Mouse (Mus musculus) myocyte (in vitro differentiated cells): ENCODE measurements around the gene Rpf2. TPM values are rescaled to one million over a fixed set of nuclear protein-coding genes. Genes with fewer than 3 reads are reported as not detected.
A peak's percentile ranks its signal among the peaks of the same experiment; 100 is the strongest.

Experiments
- H3K27me3 ChIP-seq: one replicate; pipeline ENCODE4 v1.6.1; 2011; ENCODE audit not compliant: control insufficient read depth, insufficient read depth, insufficient read length
- H3K36me3 ChIP-seq: one replicate; pipeline ENCODE4 v1.6.1; 2011; ENCODE audit not compliant: control insufficient read depth, insufficient read depth
- H3K4me2 ChIP-seq: one replicate; pipeline ENCODE4 v1.6.1; 2011; ENCODE audit warnings: low read depth, control low read depth
- H3K4me3 ChIP-seq: one replicate; pipeline ENCODE4 v1.5.1; 2011; ENCODE audit warnings: mild to moderate bottlenecking, control low read depth, moderate library complexity
- H3K79me2 ChIP-seq: one replicate; pipeline ENCODE4 v1.6.1; 2011; ENCODE audit not compliant: control insufficient read depth, insufficient read depth
- H3ac ChIP-seq: one replicate; pipeline ENCODE4 v1.6.1; 2011; ENCODE audit not compliant: control insufficient read depth, insufficient read length
- CEBPB ChIP-seq: IDR thresholded peaks from 2 replicates; pipeline ENCODE4 v1.6.1; 2011; ENCODE audit warnings: mild to moderate bottlenecking, moderate library complexity; ENCODE audit not compliant: poor library complexity, insufficient read depth, severe bottlenecking
- E2F4 ChIP-seq: IDR thresholded peaks from one replicate; pipeline ENCODE4 v1.6.1; 2011; ENCODE audit warnings: mild to moderate bottlenecking, control low read depth, moderate library complexity; ENCODE audit not compliant: insufficient read depth
- MAX ChIP-seq: IDR thresholded peaks from one replicate; pipeline ENCODE4 v1.6.1; 2011; ENCODE audit warnings: low read depth, mild to moderate bottlenecking, control low read depth
- MYOD1 ChIP-seq, 3 experiments: IDR thresholded peaks; one replicate each; pipeline ENCODE4 v1.6.1; 2011; ENCODE audit warnings: control low read depth in 2 of 3, low read depth in 2 of 3, mild to moderate bottlenecking in 2 of 3, moderate library complexity in 1 of 3; ENCODE audit not compliant: insufficient read length in 2 of 3, control insufficient read depth in 1 of 3
- MYOG ChIP-seq, 3 experiments: IDR thresholded peaks; one replicate each; pipeline ENCODE4 v1.6.1; 2011; ENCODE audit warnings: control low read depth in 2 of 3, low read depth in 2 of 3, mild to moderate bottlenecking in 2 of 3; ENCODE audit not compliant: insufficient read length in 2 of 3, control insufficient read depth in 1 of 3, insufficient read depth in 1 of 3
- POLR2A ChIP-seq: IDR thresholded peaks from one replicate; pipeline ENCODE4 v1.6.1; 2011; ENCODE audit warnings: low read depth, mild to moderate bottlenecking, control low read depth, moderate library complexity; ENCODE audit not compliant: insufficient read length
- POLR2AphosphoS2 ChIP-seq: IDR thresholded peaks from one replicate; pipeline ENCODE4 v1.6.1; 2011; ENCODE audit warnings: low read depth, control low read depth; ENCODE audit not compliant: insufficient read length
- REST ChIP-seq: IDR thresholded peaks from one replicate; pipeline ENCODE4 v1.6.1; 2011; ENCODE audit warnings: mild to moderate bottlenecking, control low read depth, moderate library complexity; ENCODE audit not compliant: insufficient read depth, insufficient read length
- SRF ChIP-seq: IDR thresholded peaks from one replicate; pipeline ENCODE4 v1.6.1; 2011; ENCODE audit warnings: low read depth; ENCODE audit not compliant: control insufficient read depth, insufficient read length
- TCF12 ChIP-seq: IDR thresholded peaks from one replicate; pipeline ENCODE4 v1.6.1; 2011; ENCODE audit warnings: mild to moderate bottlenecking, control low read depth; ENCODE audit not compliant: poor library complexity, insufficient read depth, severe bottlenecking
- TCF3 ChIP-seq: IDR thresholded peaks from one replicate; pipeline ENCODE4 v1.6.1; 2011; ENCODE audit warnings: low read depth, control low read depth; ENCODE audit not compliant: insufficient read length
- USF1 ChIP-seq: IDR thresholded peaks from one replicate; pipeline ENCODE4 v1.6.1; 2011; ENCODE audit warnings: low read depth, mild to moderate bottlenecking, control low read depth, moderate library complexity
- polyA plus RNA-seq: library from polyadenylated mRNA; unstranded; fragments of >200 nt; fragmentation: generic; extraction: Trizol; gene quantifications from one replicate; pipeline ENCODE4 v1.2.1, GENCODE M21; 2012; ENCODE audit warnings: missing spikeins

Rpf2 gene
- polyA plus RNA-seq, 1 experiment, result 22.3 TPM

DNA sequence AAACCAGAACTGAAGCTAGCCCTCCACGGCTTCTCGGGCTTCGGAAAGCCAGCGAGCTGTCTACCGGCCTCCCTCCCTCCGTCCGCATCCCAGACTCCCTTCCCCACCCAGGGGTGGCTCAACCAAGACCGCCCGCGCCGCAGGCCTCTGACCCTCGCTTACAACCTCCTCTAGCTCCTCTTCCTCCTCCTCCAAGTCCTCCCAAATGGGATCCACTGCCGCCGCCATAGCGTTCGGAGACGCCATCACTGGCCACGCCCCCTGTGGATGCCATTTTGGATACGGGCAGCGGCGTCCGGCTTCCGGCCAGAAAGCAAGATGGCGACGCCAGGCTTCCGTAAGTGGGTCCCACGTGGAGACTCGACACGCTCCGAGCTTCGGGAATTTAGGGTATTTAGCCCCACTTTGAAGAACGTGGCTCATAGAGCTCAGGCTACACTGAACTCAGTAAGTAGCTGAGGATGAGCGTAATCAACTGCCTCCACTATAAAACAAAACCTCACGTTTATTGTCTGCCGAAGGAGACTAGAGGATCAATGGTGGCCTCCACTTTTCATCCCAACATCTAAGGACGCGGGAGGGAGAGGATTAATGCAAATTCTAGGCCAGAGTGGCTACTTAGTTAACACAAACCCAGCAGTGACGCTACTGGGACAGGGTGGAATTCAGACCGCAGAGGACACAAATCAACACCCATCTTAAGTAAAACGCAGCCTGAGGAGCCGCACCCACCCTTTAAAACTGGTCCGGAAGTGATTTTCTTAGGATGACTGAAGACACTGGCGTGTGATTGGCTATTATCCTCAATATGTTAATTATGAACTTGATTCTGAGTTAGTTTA is 10.8 kb upstream of the Rpf2 start, which contains the start of gene Gtf3c6:
Gtf3c6 (minus strand) TSS at position 695 of the 842 bp plus-strand sequence.
- Histone ChIP-seq H3K79me2 (no peaks in the 10 kb centered on the region), H3K27me3 (no peaks in the 10 kb centered on the region), H3K4me2 (peak within 1 kb of the TSS; percentile 99)

GRCm38 (mm10) chr10:40256716-40257115 is 9.9 kb upstream of the Rpf2 start:
- Histone ChIP-seq H3K36me3 (no peaks in the 10 kb centered on the region), H3K27me3 (no peaks in the 10 kb centered on the region), H3K4me3 (peak overlapping the region; percentile 76), H3K4me2 (peak overlapping the region; percentile 99), H3K79me2 (no peaks in the 10 kb centered on the region), H3ac (peak overlapping the region; percentile 47)
- peak; percentile 44 for TF ChIP-seq POLR2A
- TF ChIP-seq MYOD1 (IDR thresholded peaks at IDR 0.05; ENCODE audit: control insufficient read depth in 1 of 3, insufficient read length in 2 of 3, low read depth in 2 of 3), result no peak
- peak; percentile 55 for TF ChIP-seq POLR2AphosphoS2

More for the DNA sequence above, 10.8 kb upstream of the Rpf2 start, which contains the start of gene Gtf3c6:
- Histone ChIP-seq H3ac (peak within 1 kb of the TSS; percentile 47), H3K36me3 (no peaks in the 10 kb centered on the region), H3K4me3 (peak within 1 kb of the TSS; percentile 76)
- TF ChIP-seq MYOD1 (IDR thresholded peaks at IDR 0.05; ENCODE audit: control insufficient read depth in 1 of 3, insufficient read length in 2 of 3, low read depth in 2 of 3) (no peak), E2F4 (no peak), POLR2A (peak; percentile 78), USF1 (peak; percentile 57), POLR2AphosphoS2 (peak; percentile 80), REST (peak; percentile 15), MAX (peak; percentile 88)

GRCm38 (mm10) chr10:40250969-40251368 is 4.1 kb upstream of the Rpf2 start:
- H3K79me2 ChIP-seq, result peaks cover 8% of the 10 kb centered on the region
- no peak overlapping the region for H3K4me3 ChIP-seq
- no peaks in the 10 kb centered on the region for H3K27me3 ChIP-seq
- H3K36me3 ChIP-seq, result peaks cover 12% of the 10 kb centered on the region
- no peak overlapping the region for H3K4me2 ChIP-seq
- TF ChIP-seq REST, result no peak
- no peak for TF ChIP-seq MYOG (IDR thresholded peaks at IDR 0.05; ENCODE audit: control insufficient read depth in 1 of 3, insufficient read depth in 1 of 3, insufficient read length in 2 of 3, low read depth in 2 of 3)
- TF ChIP-seq POLR2AphosphoS2, result no peak
- TF ChIP-seq MAX, result no peak
- TF ChIP-seq USF1, result no peak
- TF ChIP-seq TCF12, result no peak
- H3ac ChIP-seq, result no peak overlapping the region

- H3ac ChIP-seq, result no peak overlapping the region
- H3K4me3 ChIP-seq, result no peak overlapping the region
- peaks cover 20% of the 10 kb centered on the region for H3K79me2 ChIP-seq
- H3K27me3 ChIP-seq, result no peaks in the 10 kb centered on the region
- no peak overlapping the region for H3K4me2 ChIP-seq
- TF ChIP-seq MYOG (IDR thresholded peaks at IDR 0.05; ENCODE audit: control insufficient read depth in 1 of 3, insufficient read depth in 1 of 3, insufficient read length in 2 of 3, low read depth in 2 of 3) (no peak), MYOD1 (IDR thresholded peaks at IDR 0.05; ENCODE audit: control insufficient read depth in 1 of 3, insufficient read length in 2 of 3, low read depth in 2 of 3) (no peak), MAX (no peak), E2F4 (no peak), SRF (no peak), REST (no peak), TCF12 (no peak), TCF3 (no peak), USF1 (no peak), POLR2AphosphoS2 (no peak), POLR2A (no peak), CEBPB (no peak)
- peaks cover 12% of the 10 kb centered on the region for H3K36me3 ChIP-seq
Measured at GRCm38 (mm10) chr10:40249625-40250024, 2.8 kb upstream of the Rpf2 start.

DNA sequence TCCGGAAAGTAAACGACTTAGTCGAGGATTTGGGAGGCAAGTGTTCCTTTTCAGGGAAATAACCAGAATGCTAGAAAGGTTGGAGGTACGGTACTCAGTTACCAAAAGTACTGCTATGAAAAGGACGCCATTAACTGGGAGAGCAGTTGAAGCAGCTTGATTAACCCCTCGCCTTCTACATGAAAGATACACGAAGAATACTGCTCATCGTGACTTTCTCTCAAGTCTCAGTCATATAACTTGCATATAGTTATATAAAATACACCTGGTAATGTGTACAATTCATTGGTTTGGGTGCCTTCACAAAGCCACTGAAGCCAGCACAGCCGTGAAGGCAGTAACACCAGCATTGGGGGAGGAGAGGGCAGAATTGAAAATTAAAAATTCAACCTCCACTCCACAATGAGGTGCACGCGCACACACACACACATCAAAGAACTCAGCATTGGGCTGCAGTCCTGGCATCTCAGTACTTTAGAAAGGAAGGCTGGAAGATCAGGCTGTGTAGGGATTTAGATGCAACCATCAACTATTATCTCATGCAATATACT is 405 bp upstream of the Rpf2 start:
- no peak for TF ChIP-seq REST
- no peak for TF ChIP-seq MYOG (IDR thresholded peaks at IDR 0.05; ENCODE audit: control insufficient read depth in 1 of 3, insufficient read depth in 1 of 3, insufficient read length in 2 of 3, low read depth in 2 of 3)
- no peak for TF ChIP-seq TCF12
- TF ChIP-seq POLR2AphosphoS2, result no peak
- TF ChIP-seq MYOD1 (IDR thresholded peaks at IDR 0.05; ENCODE audit: control insufficient read depth in 1 of 3, insufficient read length in 2 of 3, low read depth in 2 of 3), result no peak
- TF ChIP-seq SRF, result no peak
- no peak for TF ChIP-seq CEBPB
- TF ChIP-seq MAX, result no peak
- no peak for TF ChIP-seq POLR2A
- no peak for TF ChIP-seq TCF3
- no peak for TF ChIP-seq USF1
- TF ChIP-seq E2F4, result no peak
- peaks cover 33% of the 10 kb centered on the region for H3K79me2 ChIP-seq
- H3K36me3 ChIP-seq, result peaks cover 23% of the 10 kb centered on the region
- H3K4me2 ChIP-seq, result peak overlapping the region; percentile 94
- peak overlapping the region; percentile 83 for H3K4me3 ChIP-seq
- H3K27me3 ChIP-seq, result no peaks in the 10 kb centered on the region
- peak overlapping the region; percentile 55 for H3ac ChIP-seq
